Mouse (Mus musculus) liver, embryonic 12.5 days (tissue): ENCODE measurements around the gene Dscam. TPM values are rescaled to one million over a fixed set of nuclear protein-coding genes. Genes with fewer than 3 reads are reported as not detected.

Source experiments
- ATAC-seq: fragments of 200-750 bp; cut with Nextera tagmentation; 2 replicates; pipeline ENCODE4 v1.8.0; 2017; ENCODE audit warnings: moderate number of reproducible peaks, mild to moderate bottlenecking, moderate library complexity
- H3K27ac ChIP-seq: fragments of 300-500 bp; sonication (generic); 2 replicates; pipeline ENCODE4 v1.5.1; 2016; ENCODE audit warnings: mild to moderate bottlenecking
- H3K27me3 ChIP-seq: fragments of 300-500 bp; sonication (generic); replicated peaks from 2 replicates; pipeline ENCODE4 v1.6.1; 2016; ENCODE audit warnings: mild to moderate bottlenecking, moderate library complexity
- H3K36me3 ChIP-seq: fragments of 300-500 bp; sonication (generic); 2 replicates; pipeline ENCODE4 v1.6.1; 2016; ENCODE audit warnings: mild to moderate bottlenecking, moderate library complexity
- H3K4me1 ChIP-seq: fragments of 300-500 bp; sonication (generic); 2 replicates; pipeline ENCODE4 v1.6.1; 2016
- H3K4me2 ChIP-seq: fragments of 300-500 bp; sonication (generic); 2 replicates; pipeline ENCODE4 v1.6.1; 2016; ENCODE audit warnings: mild to moderate bottlenecking, moderate library complexity
- H3K4me3 ChIP-seq: fragments of 300-500 bp; sonication (generic); 2 replicates; pipeline ENCODE4 v1.5.1; 2016; ENCODE audit warnings: mild to moderate bottlenecking, moderate library complexity
- H3K9ac ChIP-seq: fragments of 300-500 bp; sonication (generic); 2 replicates; pipeline ENCODE4 v1.6.1; 2016; ENCODE audit warnings: mild to moderate bottlenecking, moderate library complexity
- H3K9me3 ChIP-seq: fragments of 300-500 bp; sonication (generic); replicated peaks from 2 replicates; pipeline ENCODE4 v1.6.1; 2016; ENCODE audit warnings: mild to moderate bottlenecking, moderate library complexity
- WGBS: fragments of 180-500 bp; shearing (Covaris S2); methylation state at CpG from one replicate; pipeline ENCODE4 v1.1.7; 2016; ENCODE audit not compliant: insufficient replicate concordance; 5-methylcytosine and 5-hydroxymethylcytosine counted together
- polyA plus RNA-seq: library from polyadenylated mRNA; unstranded; fragments of >200 nt; fragmentation: Nextera tagmentation; extraction: Ambion mirVana; gene quantifications from 2 replicates; pipeline ENCODE4 v1.2.1, GENCODE M21; 2016

Dscam gene
- polyA plus RNA-seq, 1 experiment from 2014 or later = not detected

DNA sequence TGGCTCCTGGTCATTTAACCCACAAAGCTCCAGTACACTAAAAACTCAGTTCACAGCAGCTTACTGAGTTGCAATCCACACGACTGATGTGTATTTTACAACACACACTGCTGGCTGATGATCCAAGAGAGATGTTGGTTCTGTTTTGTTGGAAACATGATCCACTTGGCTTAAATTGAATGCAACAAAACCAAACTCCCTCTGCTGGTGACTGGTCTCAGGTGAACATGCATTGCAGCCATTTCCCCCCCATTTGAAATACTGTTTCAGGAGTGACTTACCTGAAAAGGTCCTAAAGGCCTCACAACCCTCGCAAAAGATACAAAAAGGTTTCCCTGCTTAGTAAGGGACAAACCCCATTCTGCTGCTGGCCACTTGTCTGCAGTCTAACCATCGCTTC lies 156.2 kb downstream of the Dscam start:
- H3K36me3 ChIP-seq = no peaks in the 10 kb centered on the region
- no peaks in the 10 kb centered on the region for H3K9me3 ChIP-seq
- no peak overlapping the region for H3K9ac ChIP-seq
- H3K27ac ChIP-seq = no peak overlapping the region
- ATAC-seq = no peak
- peaks cover 35% of the 10 kb centered on the region for H3K4me1 ChIP-seq
- H3K4me3 ChIP-seq = no peak overlapping the region
- no peak overlapping the region for H3K4me2 ChIP-seq
- H3K27me3 ChIP-seq = peaks cover 4% of the 10 kb centered on the region; the same call in 1 of the 2 replicates
- WGBS = 64% methylated on average over 3 of the region's 3 CpGs

DNA sequence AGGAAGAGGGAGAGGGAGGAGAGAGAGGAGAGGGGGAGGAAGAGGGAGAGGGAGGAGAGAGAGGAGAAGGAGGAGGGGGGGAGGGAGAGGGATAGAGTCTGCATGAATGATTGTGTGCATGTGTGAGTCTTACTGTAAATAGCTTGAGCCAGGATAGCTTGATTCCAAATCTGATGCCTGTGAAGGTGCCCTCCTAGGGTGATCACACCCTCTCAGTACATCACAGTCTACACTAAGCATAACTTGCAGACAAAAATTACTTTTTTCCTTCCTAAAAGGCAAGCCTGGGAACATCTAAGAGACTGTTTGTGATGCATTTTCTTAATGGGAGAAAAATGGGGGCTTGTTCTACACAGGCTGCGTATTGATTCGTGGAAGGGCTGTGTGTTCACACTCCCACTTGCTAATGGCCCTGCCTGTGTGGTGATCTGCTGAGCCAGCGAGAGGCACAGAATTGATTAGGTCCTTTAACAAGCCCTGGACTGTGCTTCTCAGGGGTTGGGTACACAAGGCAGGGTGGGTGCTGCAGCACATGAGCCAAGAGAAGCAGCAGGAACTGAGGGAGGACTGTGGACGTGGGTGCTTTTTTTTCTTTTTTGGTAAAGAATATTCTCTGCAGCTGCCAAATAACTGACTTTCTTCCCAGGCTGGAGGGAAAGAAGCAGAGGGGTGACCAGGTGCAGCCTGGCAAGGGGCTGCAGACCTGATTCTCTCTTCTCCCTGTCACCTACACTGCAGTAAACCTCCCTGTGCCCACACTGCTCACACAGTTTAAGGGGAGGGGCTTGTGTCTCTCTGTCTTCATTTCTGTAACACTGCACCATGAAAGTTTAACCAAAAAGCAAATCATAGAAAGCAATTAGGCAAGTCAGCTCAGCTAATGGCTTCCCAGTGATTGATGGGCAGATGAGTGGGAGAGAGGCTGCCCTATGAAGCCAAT lies 161.2 kb downstream of the Dscam start:
- no peak overlapping the region for H3K4me2 ChIP-seq
- no peaks in the 10 kb centered on the region; the same call in 1 of the 2 replicates for H3K27me3 ChIP-seq
- H3K27ac ChIP-seq = no peak overlapping the region
- ATAC-seq = no peak
- H3K4me1 ChIP-seq = peaks cover 61% of the 10 kb centered on the region
- H3K36me3 ChIP-seq = no peaks in the 10 kb centered on the region
- 71% methylated on average over 4 of the region's 4 CpGs for WGBS
- H3K9ac ChIP-seq = no peak overlapping the region
- H3K4me3 ChIP-seq = no peak overlapping the region
- no peaks in the 10 kb centered on the region for H3K9me3 ChIP-seq

DNA sequence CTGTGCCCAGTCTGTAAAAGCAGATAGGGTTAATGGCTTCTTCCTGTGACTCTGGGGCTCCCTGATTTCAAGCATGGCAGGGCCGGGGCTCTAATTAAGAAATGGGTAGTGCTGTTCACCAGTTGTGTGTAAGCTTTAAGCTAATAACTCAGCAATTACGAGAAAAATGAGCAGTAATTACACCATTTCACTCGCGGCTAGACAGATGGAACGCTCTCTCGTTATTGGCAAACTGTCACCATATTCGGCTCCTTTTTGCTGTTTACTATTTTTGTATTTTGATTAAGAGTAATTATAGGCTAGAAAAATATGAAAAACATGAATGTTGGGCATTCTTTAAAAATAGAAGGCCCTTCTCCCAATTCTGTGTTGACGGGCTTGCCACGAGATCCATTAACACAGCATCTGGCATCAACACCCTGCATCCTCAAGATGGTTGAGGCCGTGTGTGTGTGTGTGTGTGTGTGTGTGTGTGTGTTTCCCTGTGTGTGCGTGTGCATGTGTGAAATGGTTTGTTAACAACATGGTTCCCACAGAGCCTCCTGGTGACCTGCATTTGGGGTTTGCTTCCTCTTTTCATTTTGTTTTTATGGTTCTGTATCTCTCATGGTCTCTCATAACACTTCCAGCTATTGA lies 162.5 kb downstream of the Dscam start:
- 79% methylated on average over 11 of the region's 11 CpGs for WGBS
- Histone ChIP-seq H3K9me3 (no peaks in the 10 kb centered on the region), H3K27me3 (no peaks in the 10 kb centered on the region; the same call in 1 of the 2 replicates), H3K27ac (peak overlapping the region; percentile 94; the same call in 1 of the 2 replicates), H3K4me3 (no peak overlapping the region), H3K4me2 (no peak overlapping the region), H3K9ac (no peak overlapping the region), H3K36me3 (no peaks in the 10 kb centered on the region), H3K4me1 (peaks cover 65% of the 10 kb centered on the region)
- no peak for ATAC-seq

DNA sequence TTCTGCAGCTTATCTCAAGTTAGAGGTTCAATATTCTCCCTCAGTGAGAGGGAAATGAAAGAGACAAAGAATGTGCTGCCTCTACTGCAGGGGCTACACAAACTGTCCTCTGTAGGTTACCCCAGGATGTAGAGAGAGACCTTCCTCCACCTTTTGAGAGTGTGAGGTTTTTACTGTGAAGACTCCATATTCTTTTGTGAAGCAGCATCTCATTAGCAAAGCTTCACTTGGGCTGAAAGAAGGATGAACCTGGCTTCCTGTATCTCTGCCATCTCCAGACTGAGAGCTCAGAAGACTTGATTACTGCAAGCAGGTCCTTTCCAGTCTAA lies 163.7 kb downstream of the Dscam start:
- H3K4me3 ChIP-seq = no peak overlapping the region; the same call in none of the 2 replicates

GRCm38 (mm10) chr16:97006041-97006853 lies 164.3 kb downstream of the Dscam start:
- peak; percentile 99 for ATAC-seq
- peaks cover 70% of the 10 kb centered on the region for H3K4me1 ChIP-seq
- H3K27ac ChIP-seq = peak overlapping the region; percentile 94
- no peaks in the 10 kb centered on the region for H3K27me3 ChIP-seq
- H3K4me2 ChIP-seq = peak overlapping the region; percentile 64
- H3K36me3 ChIP-seq = no peaks in the 10 kb centered on the region
- 21% methylated on average over 9 of the region's 9 CpGs for WGBS
- H3K4me3 ChIP-seq = no peak overlapping the region; the same call in none of the 2 replicates
- no peaks in the 10 kb centered on the region for H3K9me3 ChIP-seq
- H3K9ac ChIP-seq = peak overlapping the region; percentile 59; the same call in 1 of the 2 replicates

More for the DNA sequence above, 163.7 kb downstream of the Dscam start:
- no peaks in the 10 kb centered on the region for H3K27me3 ChIP-seq
- ATAC-seq = peak; percentile 44
- no peaks in the 10 kb centered on the region for H3K36me3 ChIP-seq
- H3K9ac ChIP-seq = peak overlapping the region; percentile 59; the same call in 1 of the 2 replicates
- peaks cover 70% of the 10 kb centered on the region for H3K4me1 ChIP-seq
- peak overlapping the region; percentile 64 for H3K4me2 ChIP-seq
- peak overlapping the region; percentile 94 for H3K27ac ChIP-seq
- H3K9me3 ChIP-seq = no peaks in the 10 kb centered on the region

DNA sequence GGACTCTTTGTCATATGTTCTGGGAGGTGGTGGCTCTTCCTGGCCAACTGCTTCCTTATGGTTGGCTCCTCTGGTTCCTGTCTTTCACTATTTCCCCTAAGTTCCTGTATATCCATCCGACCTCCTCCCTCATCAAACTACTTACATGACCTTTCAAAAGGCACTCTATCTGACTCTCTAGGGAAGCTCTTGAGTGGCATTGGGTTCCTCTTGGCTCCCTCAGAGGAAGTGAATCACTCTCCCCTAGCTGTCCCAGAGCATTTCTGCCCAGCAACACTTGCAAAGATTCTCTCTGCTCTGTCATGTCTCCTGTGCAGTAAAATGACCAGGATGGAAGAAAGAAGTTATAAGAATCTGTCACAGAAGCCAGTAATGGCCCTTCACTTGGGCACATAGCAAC lies 166.6 kb downstream of the Dscam start:
- Histone ChIP-seq H3K4me1 (peaks cover 61% of the 10 kb centered on the region), H3K9ac (no peak overlapping the region), H3K4me3 (no peak overlapping the region), H3K27me3 (no peaks in the 10 kb centered on the region; the same call in 1 of the 2 replicates), H3K36me3 (no peaks in the 10 kb centered on the region), H3K27ac (no peak overlapping the region), H3K9me3 (no peaks in the 10 kb centered on the region), H3K4me2 (no peak overlapping the region)
- WGBS = 21% methylated on average over 1 of the region's 1 CpGs
- no peak for ATAC-seq

DNA sequence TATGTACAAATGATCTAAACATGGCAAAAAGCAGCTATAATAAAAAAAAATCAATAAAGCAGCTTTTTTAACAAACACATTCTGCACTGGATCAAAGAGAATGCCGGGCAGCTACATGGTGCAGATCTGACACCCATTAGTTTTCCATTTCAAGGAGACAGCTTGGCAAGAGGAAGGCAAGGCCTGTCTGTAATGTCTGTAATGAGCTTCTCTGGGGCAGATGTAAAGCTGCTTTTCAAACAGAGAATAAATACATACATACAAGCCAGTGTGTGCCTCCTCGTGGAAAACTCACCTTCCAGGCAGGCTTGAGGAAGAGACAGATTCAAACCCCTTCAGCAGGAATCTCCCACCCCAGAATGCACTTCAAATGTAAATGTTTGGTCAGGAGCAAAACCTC lies 167.7 kb downstream of the Dscam start:
- Histone ChIP-seq H3K4me2 (no peak overlapping the region), H3K27me3 (no peaks in the 10 kb centered on the region; the same call in 1 of the 2 replicates), H3K27ac (no peak overlapping the region), H3K4me3 (no peak overlapping the region), H3K4me1 (peaks cover 50% of the 10 kb centered on the region), H3K9ac (no peak overlapping the region), H3K9me3 (no peaks in the 10 kb centered on the region), H3K36me3 (no peaks in the 10 kb centered on the region)
- 66% methylated on average over 2 of the region's 2 CpGs for WGBS
- ATAC-seq = no peak

DNA sequence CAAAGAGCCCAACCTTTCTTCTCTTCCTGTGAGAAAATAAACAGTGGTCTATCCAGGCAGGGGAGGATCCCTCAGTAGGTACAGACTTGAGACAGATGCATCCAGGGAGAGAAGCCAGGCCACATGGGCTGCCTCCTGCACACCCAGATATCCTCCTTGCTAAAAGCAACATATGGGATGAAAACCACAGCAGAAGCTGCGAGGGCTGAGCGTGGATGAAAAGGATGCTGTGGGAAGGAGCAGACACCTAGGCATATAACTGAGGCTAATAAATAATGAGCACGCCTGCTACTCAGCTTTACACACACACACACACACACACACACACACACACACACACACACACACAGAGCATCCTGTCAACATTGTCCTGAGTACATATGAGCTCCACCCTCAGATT lies 168.4 kb downstream of the Dscam start:
- Histone ChIP-seq H3K4me1 (peaks cover 44% of the 10 kb centered on the region), H3K4me3 (no peak overlapping the region), H3K9ac (no peak overlapping the region), H3K4me2 (no peak overlapping the region), H3K27ac (no peak overlapping the region), H3K36me3 (no peaks in the 10 kb centered on the region), H3K27me3 (no peaks in the 10 kb centered on the region; the same call in 1 of the 2 replicates), H3K9me3 (no peaks in the 10 kb centered on the region)
- no peak for ATAC-seq
- 62% methylated on average over 3 of the region's 3 CpGs for WGBS

- no peak overlapping the region for H3K4me3 ChIP-seq
- H3K27ac ChIP-seq = no peak overlapping the region
- no peak overlapping the region for H3K4me2 ChIP-seq
- H3K27me3 ChIP-seq = peaks cover 3% of the 10 kb centered on the region; the same call in 1 of the 2 replicates
- no peaks in the 10 kb centered on the region for H3K4me1 ChIP-seq
- no peaks in the 10 kb centered on the region for H3K9me3 ChIP-seq
- no peak for ATAC-seq
- no peak overlapping the region for H3K9ac ChIP-seq
- 59% methylated on average over 3 of the region's 3 CpGs for WGBS
- no peaks in the 10 kb centered on the region for H3K36me3 ChIP-seq
Observed at GRCm38 (mm10) chr16:96996854-96997253, 173.7 kb downstream of the Dscam start.

DNA sequence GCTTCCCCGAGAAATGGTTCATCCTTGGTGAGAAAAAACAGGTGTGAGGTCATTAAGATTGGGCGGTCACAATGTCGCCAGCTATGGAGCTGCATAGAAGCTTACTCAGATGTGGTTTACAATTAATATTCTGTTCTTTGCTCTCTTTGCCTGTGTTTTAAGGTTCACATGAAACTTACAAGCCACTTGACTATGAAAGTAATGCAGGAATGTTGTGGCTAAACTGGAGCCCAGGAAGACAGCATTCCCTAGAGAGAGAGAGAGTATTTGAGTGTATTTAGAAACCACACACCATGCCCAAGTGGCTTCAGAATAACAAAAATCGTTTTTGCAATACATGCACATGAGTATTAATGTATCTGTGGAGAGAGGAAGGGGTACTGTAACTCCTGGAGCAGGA lies 174.7 kb downstream of the Dscam start:
- Histone ChIP-seq H3K27ac (no peak overlapping the region), H3K9me3 (no peaks in the 10 kb centered on the region), H3K27me3 (peaks cover 9% of the 10 kb centered on the region; the same call in 1 of the 2 replicates), H3K4me1 (no peaks in the 10 kb centered on the region), H3K4me3 (no peak overlapping the region), H3K4me2 (no peak overlapping the region), H3K36me3 (no peaks in the 10 kb centered on the region), H3K9ac (no peak overlapping the region)
- no peak for ATAC-seq
- WGBS = 67% methylated on average over 4 of the region's 4 CpGs

GRCm38 (mm10) chr16:96987396-96987795 lies 183.2 kb downstream of the Dscam start:
- no peak overlapping the region for H3K4me3 ChIP-seq
- no peak overlapping the region for H3K4me2 ChIP-seq
- no peaks in the 10 kb centered on the region for H3K36me3 ChIP-seq
- WGBS = 64% methylated on average over 2 of the region's 2 CpGs
- no peak overlapping the region for H3K27ac ChIP-seq
- H3K27me3 ChIP-seq = peaks cover 14% of the 10 kb centered on the region; the same call in 1 of the 2 replicates
- no peaks in the 10 kb centered on the region for H3K4me1 ChIP-seq
- no peak for ATAC-seq
- no peak overlapping the region for H3K9ac ChIP-seq
- H3K9me3 ChIP-seq = no peaks in the 10 kb centered on the region
